Mouse (Mus musculus): Measurements from ENCODE around the gene Cdr2l. TPM values are rescaled to one million over a fixed set of nuclear protein-coding genes. Genes with fewer than 3 reads are reported as not detected.

The Cdr2l gene
- total RNA-seq, 2 experiments from 2014 or later: 13.9 to 16.8 TPM

DNA sequence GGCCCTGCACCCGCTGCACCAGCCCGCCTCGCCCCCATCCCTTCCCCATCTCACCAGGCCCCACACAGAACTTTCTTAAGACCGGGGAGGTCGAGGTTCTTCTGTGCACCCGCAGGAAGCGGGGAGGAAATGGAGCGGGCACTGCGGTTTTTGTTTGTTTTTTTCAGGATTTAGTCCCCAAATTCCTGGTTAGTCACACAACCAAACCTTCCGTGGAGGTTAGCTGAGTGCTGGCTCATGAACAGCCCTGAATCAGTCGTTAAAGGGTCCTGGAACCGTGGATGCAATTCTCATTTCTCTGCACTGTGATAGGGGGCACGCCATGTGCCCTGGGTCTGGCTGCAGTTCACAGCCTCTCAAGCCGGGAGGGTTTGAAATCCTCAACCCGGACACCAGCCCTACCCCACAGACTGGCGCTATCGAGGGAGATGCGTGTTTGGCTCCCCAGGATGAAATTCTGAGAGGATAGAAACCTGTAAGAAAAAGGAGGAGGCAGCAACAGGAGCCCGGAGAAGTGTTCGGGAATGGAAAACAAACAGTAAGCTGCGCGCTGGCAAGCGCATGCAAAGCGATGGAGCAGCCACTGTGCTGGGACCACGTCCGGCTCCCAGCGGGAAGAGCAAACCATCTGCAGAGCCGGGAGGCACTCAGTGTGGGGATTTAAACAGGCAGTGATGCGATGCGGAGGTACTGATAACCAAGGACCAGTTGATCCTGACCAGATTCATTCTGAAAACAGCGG is 54.1 kb downstream of the Cdr2l start:
- peak; percentile 56 to 58 for DNase-seq
- intact Hi-C loops (cut with DNase I): no loop called here

DNA sequence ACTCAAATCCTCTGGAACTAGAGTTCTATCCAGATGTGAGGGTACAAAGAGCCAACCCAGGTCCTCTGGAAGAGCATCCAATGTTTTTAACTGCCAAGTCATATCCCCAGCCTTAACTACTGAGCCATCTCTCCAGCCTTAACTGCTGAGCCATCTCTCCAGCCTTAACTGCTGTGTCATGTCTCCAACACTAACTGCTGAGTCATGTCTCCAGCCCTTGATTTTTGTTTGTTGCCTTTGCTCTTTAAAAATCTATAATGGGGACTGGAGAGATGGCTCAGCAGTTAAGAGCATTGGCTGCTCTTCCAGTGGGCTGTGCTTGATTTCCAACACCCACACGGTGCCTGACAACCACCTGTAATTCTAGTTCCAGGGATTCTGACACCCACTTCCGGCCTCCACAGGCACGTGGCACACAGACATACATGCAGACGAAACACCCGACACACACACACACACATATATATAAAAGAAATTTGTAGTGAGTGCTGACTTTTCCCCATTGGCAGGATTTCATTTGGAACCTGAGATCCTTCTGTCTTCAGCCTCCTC is 55.9 kb downstream of the Cdr2l start:
- DNase-seq: no peak
- intact Hi-C loops (cut with DNase I): no loop called here

DNA sequence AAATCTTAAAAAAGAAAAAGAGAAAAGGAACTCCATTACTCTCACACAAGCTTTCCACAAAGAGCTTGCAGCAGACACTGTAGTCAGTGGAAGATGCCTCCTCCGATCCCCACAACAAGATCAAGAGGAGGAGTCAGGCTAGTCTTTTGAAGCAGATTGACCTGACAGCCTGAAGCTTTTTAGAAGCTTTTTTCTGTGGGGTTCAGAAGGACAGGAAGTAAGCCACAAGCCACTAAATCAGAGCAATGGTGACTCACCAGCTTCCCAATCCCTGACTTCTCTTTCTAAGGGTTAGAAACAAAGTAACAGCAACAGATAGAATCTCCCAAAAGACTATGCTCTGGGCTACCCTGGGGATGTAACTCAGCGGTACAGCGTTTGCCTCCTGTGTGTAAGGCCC is 57.6 kb downstream of the Cdr2l start:
- DNase-seq: no peak
- intact Hi-C loops (cut with DNase I): no loop called here

DNA sequence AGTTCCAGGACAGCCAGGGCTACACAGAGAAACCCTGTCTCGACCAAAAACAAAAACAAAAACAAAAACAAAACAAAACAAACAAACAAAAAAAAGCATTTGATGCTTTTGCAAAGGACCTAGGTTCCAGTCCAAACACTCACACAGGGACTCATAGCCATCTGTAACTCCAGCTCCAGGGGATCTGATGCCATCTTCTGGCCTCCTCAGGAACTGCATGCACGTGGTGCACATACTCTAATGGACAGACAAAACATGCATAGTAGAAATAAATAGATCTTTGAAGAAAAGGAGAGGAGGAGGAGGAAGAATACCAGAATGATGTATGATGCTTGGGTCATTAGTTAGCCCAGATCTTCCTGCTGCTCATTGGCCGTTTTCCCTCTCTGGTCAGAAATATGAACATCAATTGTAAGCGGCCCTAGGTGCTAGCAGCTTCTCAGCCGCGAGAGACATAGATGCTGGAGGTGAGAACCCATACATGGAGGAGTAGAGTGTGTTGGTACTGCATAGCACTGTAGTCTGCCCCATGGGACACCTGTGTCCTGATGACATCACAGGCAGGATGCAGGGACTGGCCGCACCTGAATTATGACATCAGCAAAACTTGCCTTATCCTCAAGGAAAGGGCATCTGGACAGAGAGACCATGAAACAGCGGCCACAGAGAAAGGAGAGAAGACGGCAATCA is 58.3 kb downstream of the Cdr2l start, which contains the start of gene Trim80:
TSS of gene Trim80 (plus strand) at position 640 of the 690 bp plus-strand sequence.
- no peak for DNase-seq
- intact Hi-C loops (cut with DNase I): no loop called here

DNA sequence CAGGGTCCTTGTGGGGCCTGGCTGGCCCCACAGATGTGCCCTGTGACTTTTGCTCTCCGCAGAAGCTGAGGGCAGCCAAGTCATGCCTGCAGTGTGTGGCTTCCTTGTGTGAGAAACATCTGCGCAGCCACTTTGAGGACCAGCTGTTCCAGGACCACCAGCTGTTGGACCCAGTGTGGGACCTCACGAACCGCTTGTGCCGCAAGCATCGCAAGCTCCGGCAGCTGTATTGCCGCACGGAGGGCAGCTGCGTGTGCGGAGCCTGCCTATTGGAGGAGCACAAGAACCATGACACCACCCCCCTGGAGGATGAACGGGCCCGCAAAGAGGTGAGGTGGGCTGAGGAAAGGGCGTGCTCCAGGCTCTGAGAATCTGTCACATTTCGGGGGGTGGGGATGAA is 59.7 kb downstream of the Cdr2l start:
- intact Hi-C loops (cut with DNase I): no loop called here
- DNase-seq: no peak

Other genes starting within 250 kb of the Cdr2l start
- gene Cd300lf, start 247.9 kb upstream of the Cdr2l start, total RNA-seq (2021): under 1 TPM; 0.15 to 0.48 TPM
- 10 to 100 TPM; 11.9 to 17.4 TPM for gene Slc9a3r1, start 218.6 kb upstream of the Cdr2l start, total RNA-seq (2021)
- 10 to 100 TPM; 10.9 TPM for gene Tmem104, start 194.4 kb upstream of the Cdr2l start, total RNA-seq (2021)
- gene Nat9, start 194.1 kb upstream of the Cdr2l start, total RNA-seq (2021): 10 to 100 TPM; 14.8 to 19.9 TPM
- gene Grin2c, start 114.7 kb upstream of the Cdr2l start, total RNA-seq (2021): not detected
- 1 to 10 TPM; 7.7 to 9.1 TPM for gene Fdxr, start 104.9 kb upstream of the Cdr2l start, total RNA-seq (2021)
- 1 to 10 TPM in 1 of 2 experiments, under 1 TPM in 1; 0.89 to 1.2 TPM for gene Fads6, start 84.3 kb upstream of the Cdr2l start, total RNA-seq (2021)
- not detected for gene Otop2, start 74.8 kb upstream of the Cdr2l start, total RNA-seq (2021)
- gene Ush1g, start 59.9 kb upstream of the Cdr2l start, total RNA-seq (2021): under 1 TPM; 0.07 to 0.12 TPM
- not detected for gene Otop3, start 47.2 kb upstream of the Cdr2l start, total RNA-seq (2021)
- 1 to 10 TPM; 6.9 to 7.1 TPM for gene Hid1, start 14.2 kb upstream of the Cdr2l start, total RNA-seq (2021)
- gene Mrpl58, start 21.8 kb downstream of the Cdr2l start, total RNA-seq (2021): 100 to 1,000 TPM; 144 to 150 TPM
- 1,000 to 10,000 TPM; 1,980 to 2,006 TPM for gene Atp5h, start 38.0 kb downstream of the Cdr2l start, total RNA-seq (2021)
- 10 to 100 TPM; 22.7 to 26.7 TPM for gene Kctd2, start 38.2 kb downstream of the Cdr2l start, total RNA-seq (2021)
- gene Trim80, start 58.6 kb downstream of the Cdr2l start, total RNA-seq (2021): not detected
- gene Slc16a5, start 80.6 kb downstream of the Cdr2l start, total RNA-seq (2021): under 1 TPM; 0.15 to 0.57 TPM
- 1 to 10 TPM; 2.3 to 2.6 TPM for gene Armc7, start 93.8 kb downstream of the Cdr2l start, total RNA-seq (2021)
- 10 to 100 TPM; 24.6 to 26.7 TPM for gene Nt5c, start 109.9 kb downstream of the Cdr2l start, total RNA-seq (2021)
- gene Jpt1, start 132.5 kb downstream of the Cdr2l start, total RNA-seq (2021): 100 to 1,000 TPM; 338 to 393 TPM
- 100 to 1,000 TPM; 217 to 251 TPM for gene Sumo2, start 154.4 kb downstream of the Cdr2l start, total RNA-seq (2021)
- 10 to 100 TPM; 27.0 to 28.1 TPM for gene Nup85, start 182.5 kb downstream of the Cdr2l start, total RNA-seq (2021)
- gene Mrps7, start 222.0 kb downstream of the Cdr2l start, total RNA-seq (2021): 10 to 100 TPM; 60.2 to 72.5 TPM
- 10 to 100 TPM; 17.9 to 21.0 TPM for gene Gga3, start 222.1 kb downstream of the Cdr2l start, total RNA-seq (2021)
- 10 to 100 TPM; 37.6 to 38.8 TPM for gene Mif4gd, start 231.1 kb downstream of the Cdr2l start, total RNA-seq (2021)
- gene Slc25a19, start 246.4 kb downstream of the Cdr2l start, total RNA-seq (2021): 10 to 100 TPM; 40.3 to 41.1 TPM